Mouse (Mus musculus) heart, embryonic 16.5 days (tissue): ENCODE results near the gene 4930524B15Rik. TPM values are rescaled to one million over a fixed set of nuclear protein-coding genes. Genes with fewer than 3 reads are reported as not detected.

ENCODE experiments used
- ATAC-seq: fragments of 200-750 bp; cut with Nextera tagmentation; replicated peaks from 2 replicates; pipeline ENCODE4 v1.8.0; 2017; ENCODE audit warnings: moderate number of reproducible peaks; ENCODE audit not compliant: insufficient read depth, low FRiP score; ENCODE audit errors: extremely low read depth
- H3K27ac ChIP-seq: fragments of 300-500 bp; sonication (generic); 2 replicates; pipeline ENCODE4 v1.5.1; 2014; ENCODE audit warnings: mild to moderate bottlenecking, low read length, control low read depth, moderate library complexity
- H3K27me3 ChIP-seq: fragments of 300-500 bp; sonication (generic); 2 replicates; pipeline ENCODE4 v1.6.1; 2014; ENCODE audit warnings: low read length, mixed read lengths; ENCODE audit not compliant: control insufficient read depth, insufficient read depth
- H3K36me3 ChIP-seq: fragments of 300-500 bp; sonication (generic); 2 replicates; pipeline ENCODE4 v1.6.1; 2014; ENCODE audit not compliant: control insufficient read depth, insufficient read depth
- H3K4me1 ChIP-seq: fragments of 300-500 bp; sonication (generic); 2 replicates; pipeline ENCODE4 v1.6.1; 2014; ENCODE audit warnings: low read length, mixed read lengths; ENCODE audit not compliant: control insufficient read depth, insufficient read depth
- H3K4me2 ChIP-seq: fragments of 300-500 bp; sonication (generic); 2 replicates; pipeline ENCODE4 v1.6.1; 2014; ENCODE audit warnings: low read depth, mild to moderate bottlenecking, control low read depth, low read length
- H3K4me3 ChIP-seq: fragments of 300-500 bp; sonication (generic); 2 replicates; pipeline ENCODE4 v1.5.1; 2014; ENCODE audit warnings: mild to moderate bottlenecking, control low read depth, low read length
- H3K9ac ChIP-seq: fragments of 300-500 bp; sonication (generic); 2 replicates; pipeline ENCODE4 v1.6.1; 2014; ENCODE audit warnings: low read length, control low read depth
- H3K9me3 ChIP-seq: fragments of 300-500 bp; sonication (generic); replicated peaks from 2 replicates; pipeline ENCODE4 v1.6.1; 2016; ENCODE audit warnings: low read length; ENCODE audit not compliant: control insufficient read depth
- WGBS: fragments of 180-500 bp; shearing (Covaris S2); extraction: QIAGEN DNeasy Blood & Tissue Kit; methylation state at CpG from one replicate; pipeline ENCODE4 v1.1.7; 2014; 5-methylcytosine and 5-hydroxymethylcytosine counted together
- polyA plus RNA-seq: library from polyadenylated mRNA; unstranded; fragments of >200 nt; fragmentation: Nextera tagmentation; extraction: Ambion mirVana; gene quantifications from 2 replicates; pipeline ENCODE4 v1.2.1, GENCODE M21; 2015

The 4930524B15Rik gene
- polyA plus RNA-seq, 1 experiment from 2014 or later, result not detected

GRCm38 (mm10) chr11:32020031-32020965, 54.9 kb downstream of the 4930524B15Rik start:
- H3K4me3 ChIP-seq, result no peak overlapping the region
- no peak overlapping the region for H3K9ac ChIP-seq
- WGBS, result 45% methylated on average over 8 of the region's 8 CpGs
- H3K36me3 ChIP-seq, result no peaks in the 10 kb centered on the region
- H3K4me2 ChIP-seq, result no peak overlapping the region
- no peak overlapping the region for H3K27ac ChIP-seq
- ATAC-seq, result no peak
- H3K9me3 ChIP-seq, result no peaks in the 10 kb centered on the region
- no peaks in the 10 kb centered on the region for H3K4me1 ChIP-seq
- H3K27me3 ChIP-seq, result no peaks in the 10 kb centered on the region

DNA sequence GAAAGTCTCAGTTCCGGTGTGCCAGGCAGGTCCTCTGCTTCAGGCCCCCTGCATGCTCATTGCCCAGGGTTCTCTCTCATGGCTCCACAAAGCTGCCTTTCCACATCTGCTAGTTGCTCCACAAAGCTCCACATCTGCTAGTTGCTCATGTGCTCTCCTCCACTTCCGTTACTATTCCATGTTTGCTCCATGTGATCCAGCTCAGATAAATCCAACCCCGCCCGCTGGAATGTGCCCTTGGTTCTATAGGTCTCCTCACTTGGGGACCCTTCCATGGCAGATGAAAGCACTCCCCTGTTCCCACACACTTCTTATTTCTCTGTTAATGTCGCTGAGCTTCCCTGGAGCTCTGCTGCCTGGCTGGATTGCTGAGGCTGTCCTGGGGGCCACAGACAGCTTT, 61.2 kb downstream of the 4930524B15Rik start:
- no peak overlapping the region for H3K4me3 ChIP-seq
- H3K36me3 ChIP-seq, result no peaks in the 10 kb centered on the region
- H3K27ac ChIP-seq, result no peak overlapping the region
- no peak overlapping the region for H3K4me2 ChIP-seq
- H3K4me1 ChIP-seq, result no peaks in the 10 kb centered on the region
- H3K9me3 ChIP-seq, result no peaks in the 10 kb centered on the region
- ATAC-seq, result no peak
- no peaks in the 10 kb centered on the region for H3K27me3 ChIP-seq
- WGBS, result 64% methylated on average over 5 of the region's 5 CpGs
- H3K9ac ChIP-seq, result no peak overlapping the region

DNA sequence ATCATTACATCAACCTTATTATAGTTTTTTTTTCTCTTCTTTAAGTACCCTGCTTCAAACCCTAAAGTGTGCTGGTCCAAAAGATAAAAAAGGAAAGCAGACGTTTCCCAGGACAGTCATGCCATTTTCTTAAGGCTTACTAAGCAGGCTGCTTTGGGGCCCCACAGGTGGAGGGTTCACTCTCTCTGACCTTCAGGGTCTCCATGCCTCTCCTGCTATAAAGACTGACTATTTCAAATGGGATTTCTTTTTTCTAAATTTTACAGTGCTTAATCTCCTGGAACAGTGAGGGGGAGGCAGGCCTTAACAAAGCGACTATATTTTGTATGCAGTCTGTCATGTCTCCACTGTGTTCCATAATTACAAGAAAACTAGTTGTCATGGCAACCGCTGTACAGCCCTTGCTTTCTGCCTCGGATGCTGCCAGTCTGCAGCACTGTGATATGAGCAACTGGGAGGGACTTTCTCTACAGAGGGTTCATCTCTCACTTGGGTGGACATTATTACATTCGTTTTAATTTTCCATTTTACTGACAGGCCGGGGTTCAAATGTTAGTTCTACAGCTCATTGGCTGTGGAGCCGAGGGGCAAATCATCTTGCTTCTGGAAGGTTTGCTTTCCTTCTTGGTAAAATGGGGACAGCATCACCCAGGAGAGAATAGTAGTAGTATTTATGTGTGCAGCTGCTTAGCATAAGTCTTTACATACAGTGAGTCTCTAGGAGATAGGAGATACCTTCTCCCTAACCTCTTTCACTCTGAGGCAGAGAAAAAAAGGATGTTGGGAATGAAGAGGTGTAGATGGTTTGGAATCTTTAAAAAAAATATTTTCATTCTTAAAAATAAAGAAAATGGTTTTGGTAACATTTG, 62.3 kb downstream of the 4930524B15Rik start:
- ATAC-seq, result no peak
- no peaks in the 10 kb centered on the region for H3K9me3 ChIP-seq
- H3K4me1 ChIP-seq, result no peaks in the 10 kb centered on the region
- H3K27me3 ChIP-seq, result no peaks in the 10 kb centered on the region
- WGBS, result 69% methylated on average over 7 of the region's 7 CpGs
- H3K4me2 ChIP-seq, result no peak overlapping the region
- no peak overlapping the region for H3K4me3 ChIP-seq
- no peak overlapping the region for H3K9ac ChIP-seq
- H3K36me3 ChIP-seq, result no peaks in the 10 kb centered on the region
- H3K27ac ChIP-seq, result no peak overlapping the region

GRCm38 (mm10) chr11:32028605-32029004, 63.2 kb downstream of the 4930524B15Rik start:
- Histone ChIP-seq H3K4me3 (no peak overlapping the region), H3K27me3 (no peaks in the 10 kb centered on the region)

More at GRCm38 (mm10) chr11:32028605-32029004, 63.2 kb downstream of the 4930524B15Rik start:
- Histone ChIP-seq H3K36me3 (no peaks in the 10 kb centered on the region), H3K27ac (no peak overlapping the region), H3K4me1 (no peaks in the 10 kb centered on the region), H3K9ac (no peak overlapping the region), H3K9me3 (no peaks in the 10 kb centered on the region), H3K4me2 (no peak overlapping the region)
- no peak for ATAC-seq
- WGBS, result 76% methylated on average over 3 of the region's 3 CpGs

Other genes starting within 250 kb of the 4930524B15Rik start
- 5.9 and 7.3 TPM in 2 replicates for gene Cpeb4, start 93.4 kb upstream of the 4930524B15Rik start, polyA plus RNA-seq
- gene Nsg2, start 34.9 kb downstream of the 4930524B15Rik start, polyA plus RNA-seq, result 3.4 and 7.0 TPM in 2 replicates
- gene Il9r, start 234.7 kb downstream of the 4930524B15Rik start, polyA plus RNA-seq, result 0.74 and 1.4 TPM in 2 replicates
- 42.6 and 50.9 TPM in 2 replicates for gene Snrnp25, start 239.8 kb downstream of the 4930524B15Rik start, polyA plus RNA-seq